Mouse (Mus musculus) heart, embryonic 12.5 days (tissue): ENCODE data around the gene Bmp2k. TPM values are rescaled to one million over a fixed set of nuclear protein-coding genes. Genes with fewer than 3 reads are reported as not detected.

Source experiments
- ATAC-seq: fragments of 200-750 bp; cut with Nextera tagmentation; 2 replicates; pipeline ENCODE4 v1.8.0; 2017; ENCODE audit warnings: moderate TSS enrichment, moderate library complexity; ENCODE audit not compliant: insufficient number of reproducible peaks, low FRiP score
- H3K27ac ChIP-seq: fragments of 300-500 bp; sonication (generic); 2 replicates; pipeline ENCODE4 v1.5.1; 2016; ENCODE audit warnings: mild to moderate bottlenecking, moderate library complexity; ENCODE audit not compliant: poor library complexity, severe bottlenecking
- H3K27me3 ChIP-seq: fragments of 300-500 bp; sonication (generic); replicated peaks from 2 replicates; pipeline ENCODE4 v1.6.1; 2016; ENCODE audit warnings: mild to moderate bottlenecking, moderate library complexity
- H3K36me3 ChIP-seq: fragments of 300-500 bp; sonication (generic); 2 replicates; pipeline ENCODE4 v1.6.1; 2016; ENCODE audit warnings: mild to moderate bottlenecking, moderate library complexity
- H3K4me1 ChIP-seq: fragments of 300-500 bp; sonication (generic); replicated peaks from 2 replicates; pipeline ENCODE4 v1.6.1; 2016; ENCODE audit warnings: mild to moderate bottlenecking
- H3K4me2 ChIP-seq: fragments of 300-500 bp; sonication (generic); 2 replicates; pipeline ENCODE4 v1.6.1; 2016; ENCODE audit warnings: mild to moderate bottlenecking, moderate library complexity
- H3K4me3 ChIP-seq: fragments of 300-500 bp; sonication (generic); 2 replicates; pipeline ENCODE4 v1.5.1; 2016; ENCODE audit warnings: mild to moderate bottlenecking
- H3K9ac ChIP-seq: fragments of 300-500 bp; sonication (generic); 2 replicates; pipeline ENCODE4 v1.6.1; 2016; ENCODE audit warnings: mild to moderate bottlenecking, moderate library complexity
- H3K9me3 ChIP-seq: fragments of 300-500 bp; sonication (generic); replicated peaks from 2 replicates; pipeline ENCODE4 v1.6.1; 2016; ENCODE audit warnings: mild to moderate bottlenecking, moderate library complexity
- WGBS: fragments of 180-500 bp; shearing (Covaris S2); methylation state at CpG from one replicate; pipeline ENCODE4 v1.1.7; 2016; 5-methylcytosine and 5-hydroxymethylcytosine counted together
- polyA plus RNA-seq: library from polyadenylated mRNA; unstranded; fragments of >200 nt; fragmentation: Nextera tagmentation; extraction: Ambion mirVana; gene quantifications from 2 replicates; pipeline ENCODE4 v1.2.1, GENCODE M21; 2016

Bmp2k gene
- polyA plus RNA-seq, 1 experiment from 2014 or later: 10.6 TPM

DNA sequence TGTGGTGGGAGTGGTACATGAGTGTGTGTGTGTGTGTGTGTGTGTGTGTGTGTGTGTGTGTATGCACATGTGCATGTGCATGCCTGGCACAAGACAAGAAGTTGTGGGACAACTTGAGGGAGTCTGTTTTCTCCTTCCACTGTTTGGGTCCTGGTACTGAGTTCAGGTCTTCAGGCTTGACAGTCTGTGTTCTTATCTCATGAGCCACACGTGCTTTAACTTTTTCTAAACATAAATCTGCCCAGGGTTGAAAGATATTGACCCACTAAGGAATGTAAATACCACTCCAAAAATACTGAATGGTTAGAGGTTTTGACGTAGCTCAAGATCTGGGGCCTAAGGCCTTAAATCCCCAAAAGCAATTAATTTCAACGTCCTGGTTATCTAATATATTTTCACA is 23.8 kb upstream of the Bmp2k start:
- Histone ChIP-seq H3K4me3 (no peak overlapping the region), H3K27ac (no peak overlapping the region), H3K4me2 (no peak overlapping the region), H3K27me3 (no peaks in the 10 kb centered on the region), H3K4me1 (peaks cover 7% of the 10 kb centered on the region; the same call in 1 of the 2 replicates), H3K9me3 (no peaks in the 10 kb centered on the region; the same call in 1 of the 2 replicates), H3K36me3 (no peaks in the 10 kb centered on the region), H3K9ac (no peak overlapping the region)
- ATAC-seq: no peak
- WGBS: 63% methylated on average over 3 of the region's 3 CpGs

DNA sequence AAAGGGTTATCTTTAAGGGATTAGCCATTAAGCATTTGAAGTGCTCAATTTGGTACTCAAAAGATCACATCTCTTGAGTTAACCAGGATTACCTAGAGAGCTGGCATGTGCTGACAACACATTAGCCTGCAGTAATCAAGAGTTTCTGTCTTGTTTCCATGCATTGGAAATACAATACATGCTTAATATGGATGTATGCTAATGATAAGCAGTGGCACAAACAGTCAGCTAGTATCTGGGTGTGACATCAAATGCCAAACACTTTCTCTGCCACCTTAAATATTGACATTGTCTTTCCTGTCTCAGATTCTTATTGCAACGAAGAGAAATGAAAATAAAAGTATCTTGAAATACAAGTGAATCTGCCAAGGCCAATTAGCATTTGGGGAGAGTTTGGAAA is 22.8 kb upstream of the Bmp2k start:
- no peak overlapping the region for H3K4me2 ChIP-seq
- peaks cover 7% of the 10 kb centered on the region; the same call in 1 of the 2 replicates for H3K4me1 ChIP-seq
- H3K9ac ChIP-seq: no peak overlapping the region
- H3K27me3 ChIP-seq: 0 out of 2 replicates have a peak, but pooled peaks cover 3% of the 10 kb centered on the region
- H3K9me3 ChIP-seq: no peaks in the 10 kb centered on the region; the same call in 1 of the 2 replicates
- no peak overlapping the region for H3K4me3 ChIP-seq
- H3K27ac ChIP-seq: no peak overlapping the region
- 51% methylated on average over 1 of the region's 1 CpGs for WGBS
- ATAC-seq: no peak
- H3K36me3 ChIP-seq: no peaks in the 10 kb centered on the region

DNA sequence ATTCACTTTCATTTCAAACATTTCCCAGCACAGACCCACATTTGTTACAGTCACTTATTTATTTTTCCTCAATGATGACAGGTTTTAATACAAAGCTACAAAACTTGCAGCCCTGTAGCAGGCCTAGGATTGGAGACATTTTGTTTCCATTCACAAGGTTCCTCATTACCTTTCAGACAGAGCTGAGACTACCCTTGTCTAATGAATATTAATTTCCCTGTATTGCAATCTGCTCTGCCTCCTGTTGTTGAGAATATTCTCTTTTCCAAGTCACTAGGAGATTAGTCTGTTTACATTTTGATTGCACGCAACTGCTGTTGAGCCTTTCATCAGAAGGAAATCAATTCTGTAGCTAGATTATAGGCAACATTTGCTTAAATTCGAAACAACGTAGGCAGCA is 22.4 kb upstream of the Bmp2k start:
- Histone ChIP-seq H3K27ac (no peak overlapping the region), H3K4me1 (peaks cover 5% of the 10 kb centered on the region; the same call in 1 of the 2 replicates), H3K36me3 (no peaks in the 10 kb centered on the region), H3K27me3 (0 out of 2 replicates have a peak, but pooled peaks cover 3% of the 10 kb centered on the region), H3K9ac (no peak overlapping the region), H3K4me3 (no peak overlapping the region), H3K9me3 (no peaks in the 10 kb centered on the region; the same call in 1 of the 2 replicates), H3K4me2 (no peak overlapping the region)
- no peak for ATAC-seq
- 85% methylated on average over 3 of the region's 3 CpGs for WGBS

DNA sequence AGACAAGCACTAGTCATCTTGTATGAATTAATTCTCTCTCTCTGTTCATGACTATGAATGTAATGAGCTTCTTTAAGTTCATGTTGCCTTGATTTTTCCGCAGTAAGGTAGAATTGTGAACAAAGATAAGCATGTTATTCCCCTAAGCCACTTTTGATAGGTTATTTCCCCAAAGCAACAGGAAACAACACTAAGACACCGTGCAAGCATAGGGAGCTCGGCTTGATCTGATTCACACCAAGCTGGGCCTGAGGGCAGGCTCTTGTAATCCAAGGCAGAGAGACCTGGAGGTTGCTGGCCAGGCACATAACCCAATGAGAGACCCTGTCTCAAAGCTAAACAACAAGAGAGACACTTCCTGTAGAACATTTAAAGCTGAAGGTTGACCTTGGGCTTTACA is 21.3 kb upstream of the Bmp2k start:
- Histone ChIP-seq H3K27ac (no peak overlapping the region), H3K4me3 (no peak overlapping the region), H3K4me2 (no peak overlapping the region), H3K36me3 (no peaks in the 10 kb centered on the region), H3K4me1 (peaks cover 5% of the 10 kb centered on the region; the same call in 1 of the 2 replicates), H3K9ac (no peak overlapping the region), H3K9me3 (no peaks in the 10 kb centered on the region; the same call in 1 of the 2 replicates), H3K27me3 (0 out of 2 replicates have a peak, but pooled peaks cover 3% of the 10 kb centered on the region)
- no peak for ATAC-seq
- WGBS: 78% methylated on average over 3 of the region's 3 CpGs

DNA sequence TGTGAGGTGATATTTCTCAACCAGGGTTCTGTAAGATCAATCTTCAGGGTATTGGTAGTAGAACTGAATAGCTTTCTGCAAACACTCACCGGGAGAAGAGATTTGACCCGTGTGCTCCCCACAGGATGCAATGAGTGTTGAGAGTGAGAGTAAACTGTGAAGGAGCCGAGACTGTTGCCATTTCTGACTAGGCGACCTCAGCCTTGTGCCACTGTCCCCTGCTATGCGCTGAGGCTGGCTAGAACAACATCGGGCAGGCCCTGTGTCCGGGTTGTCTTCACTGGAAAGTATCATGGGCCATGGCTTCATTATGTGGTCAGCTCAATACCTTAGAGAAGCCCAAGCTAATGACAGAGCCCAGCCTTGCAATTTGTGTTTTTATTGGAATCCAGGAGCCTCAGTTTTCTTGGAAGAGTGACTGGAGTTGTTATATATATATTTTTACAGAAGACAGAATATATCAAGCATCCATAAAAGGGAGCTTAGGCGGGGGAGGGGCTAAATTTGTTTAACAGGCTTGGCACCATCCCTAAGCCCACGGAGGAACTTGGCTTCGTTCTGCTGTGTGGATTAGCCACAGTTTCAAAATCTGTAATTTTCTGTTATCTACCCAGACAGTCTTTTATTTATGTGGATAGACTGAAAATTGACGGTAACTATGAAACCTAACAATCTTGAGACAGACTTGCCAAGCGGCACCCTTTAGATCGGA is 18.0 kb upstream of the Bmp2k start:
- H3K36me3 ChIP-seq: no peaks in the 10 kb centered on the region
- 25% methylated on average over 13 of the region's 13 CpGs for WGBS
- 0 out of 2 replicates have a peak, but pooled peaks cover 3% of the 10 kb centered on the region for H3K27me3 ChIP-seq
- no peak overlapping the region for H3K4me3 ChIP-seq
- H3K4me2 ChIP-seq: peak overlapping the region; percentile 12; the same call in 1 of the 2 replicates
- H3K4me1 ChIP-seq: peaks cover 14% of the 10 kb centered on the region; the same call in 1 of the 2 replicates
- no peak overlapping the region for H3K9ac ChIP-seq
- H3K27ac ChIP-seq: no peak overlapping the region
- ATAC-seq: no peak
- no peaks in the 10 kb centered on the region; the same call in 1 of the 2 replicates for H3K9me3 ChIP-seq

DNA sequence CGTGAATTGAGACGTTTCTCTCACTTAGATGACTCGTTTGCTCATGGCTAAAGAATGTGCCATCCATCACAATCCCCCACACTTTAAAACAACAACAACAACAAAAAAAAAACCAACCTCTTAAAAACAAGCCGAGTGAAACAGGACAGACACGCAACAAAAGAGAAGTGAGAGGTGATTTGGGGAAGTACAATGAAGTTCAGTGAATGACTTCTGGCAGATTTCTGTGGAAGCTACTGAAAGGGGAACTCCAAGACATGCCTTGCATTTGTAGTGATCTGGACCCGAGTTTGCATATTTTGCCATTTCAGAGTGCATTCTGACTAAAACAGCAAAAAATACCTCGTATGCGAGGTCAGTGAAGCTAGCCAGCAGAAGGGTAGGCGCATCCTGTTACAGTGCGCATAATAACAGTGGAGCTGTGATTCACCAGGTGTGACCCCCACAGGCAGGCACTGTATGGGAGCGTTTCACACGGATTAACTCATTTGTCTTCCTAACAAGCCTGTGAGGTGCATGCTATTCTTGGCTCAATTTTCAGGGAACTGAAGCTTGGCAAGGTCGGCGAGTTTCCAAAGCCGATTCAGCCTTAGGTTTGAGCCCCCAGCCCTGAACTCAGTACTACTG is 17.4 kb upstream of the Bmp2k start:
- Histone ChIP-seq H3K9ac (no peak overlapping the region), H3K4me3 (no peak overlapping the region), H3K36me3 (no peaks in the 10 kb centered on the region), H3K4me2 (peak overlapping the region; percentile 12; the same call in 1 of the 2 replicates), H3K9me3 (no peaks in the 10 kb centered on the region; the same call in 1 of the 2 replicates), H3K4me1 (peaks cover 14% of the 10 kb centered on the region; the same call in 1 of the 2 replicates), H3K27me3 (0 out of 2 replicates have a peak, but pooled peaks cover 3% of the 10 kb centered on the region), H3K27ac (no peak overlapping the region)
- WGBS: 22% methylated on average over 15 of the region's 15 CpGs
- ATAC-seq: no peak

DNA sequence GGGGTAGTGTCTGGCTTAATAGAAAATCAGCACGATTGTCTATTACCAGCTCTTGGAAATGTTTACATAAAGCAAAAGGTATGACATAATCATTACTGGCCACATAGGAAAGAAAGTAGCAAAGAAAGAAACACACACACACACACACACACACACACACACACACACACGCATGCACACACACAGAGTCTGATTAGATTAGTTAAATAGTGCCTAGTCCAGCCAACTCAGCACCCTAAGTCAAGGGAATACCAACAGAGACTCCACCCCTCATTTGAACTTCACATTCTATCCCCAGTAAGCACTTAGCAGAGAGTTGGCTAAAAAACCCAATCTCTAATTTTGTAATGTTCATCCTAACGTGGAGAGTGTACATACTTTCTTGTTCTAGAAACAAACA is 15.5 kb upstream of the Bmp2k start:
- H3K27me3 ChIP-seq: 0 out of 2 replicates have a peak, but pooled peaks cover 3% of the 10 kb centered on the region
- H3K4me1 ChIP-seq: peaks cover 14% of the 10 kb centered on the region; the same call in 1 of the 2 replicates
- H3K9me3 ChIP-seq: no peaks in the 10 kb centered on the region
- H3K4me3 ChIP-seq: no peak overlapping the region
- WGBS: 70% methylated on average over 3 of the region's 3 CpGs
- ATAC-seq: no peak
- no peak overlapping the region for H3K4me2 ChIP-seq
- no peak overlapping the region for H3K27ac ChIP-seq
- no peak overlapping the region for H3K9ac ChIP-seq
- H3K36me3 ChIP-seq: no peaks in the 10 kb centered on the region

DNA sequence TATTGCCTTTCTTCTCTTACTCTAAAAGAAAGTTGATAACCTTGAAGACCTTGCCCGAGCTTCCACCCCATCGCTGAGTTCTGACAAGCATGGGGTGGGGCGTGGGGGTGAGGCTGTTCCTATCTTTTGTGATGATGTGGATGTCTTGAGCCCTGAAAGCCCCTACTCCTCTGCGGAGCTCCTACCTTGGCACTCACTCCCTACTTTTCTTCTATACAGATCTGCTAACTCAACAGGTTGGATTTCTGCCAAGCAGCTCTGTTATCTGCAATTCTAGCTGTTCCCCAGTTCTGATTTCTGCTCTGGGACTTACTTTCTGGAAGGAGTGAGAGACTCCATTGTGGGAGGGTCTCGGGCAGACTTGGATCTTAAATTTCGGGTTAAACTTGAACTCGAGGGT is 14.3 kb upstream of the Bmp2k start:
- WGBS: 40% methylated on average over 7 of the region's 7 CpGs
- Histone ChIP-seq H3K27me3 (peaks cover 7% of the 10 kb centered on the region; the same call in 1 of the 2 replicates), H3K36me3 (no peaks in the 10 kb centered on the region), H3K27ac (no peak overlapping the region), H3K4me2 (no peak overlapping the region; the same call in 1 of the 2 replicates), H3K9me3 (no peaks in the 10 kb centered on the region), H3K4me1 (peaks cover 14% of the 10 kb centered on the region; the same call in 1 of the 2 replicates), H3K9ac (no peak overlapping the region), H3K4me3 (no peak overlapping the region)
- ATAC-seq: peak; percentile 51; the same call in 1 of the 2 replicates

DNA sequence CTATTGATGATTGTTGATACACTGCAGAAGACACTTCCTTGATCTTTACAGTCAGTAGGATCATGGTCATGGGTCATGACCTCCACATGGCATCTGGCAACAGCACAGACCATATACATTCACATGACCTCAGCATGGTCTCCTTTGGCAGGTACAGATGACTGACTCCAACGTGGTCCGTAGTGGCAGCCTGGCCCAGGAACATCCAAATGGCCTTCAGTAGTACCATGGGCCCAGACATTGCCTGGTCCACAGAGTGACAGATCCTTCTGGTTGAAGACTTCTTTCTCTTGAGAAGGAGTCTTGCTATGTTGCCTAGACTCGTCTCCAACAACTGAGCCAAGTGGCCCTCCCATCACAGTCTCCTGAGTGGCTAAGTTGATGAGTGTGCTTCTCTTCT is 10.6 kb upstream of the Bmp2k start:
- Histone ChIP-seq H3K27ac (no peak overlapping the region), H3K27me3 (peaks cover 17% of the 10 kb centered on the region; the same call in 1 of the 2 replicates), H3K9me3 (no peaks in the 10 kb centered on the region), H3K4me2 (no peak overlapping the region), H3K4me3 (no peak overlapping the region), H3K36me3 (no peaks in the 10 kb centered on the region), H3K4me1 (peaks cover 12% of the 10 kb centered on the region; the same call in 1 of the 2 replicates), H3K9ac (no peak overlapping the region)
- no peak for ATAC-seq
- 89% methylated on average over 3 of the region's 3 CpGs for WGBS

DNA sequence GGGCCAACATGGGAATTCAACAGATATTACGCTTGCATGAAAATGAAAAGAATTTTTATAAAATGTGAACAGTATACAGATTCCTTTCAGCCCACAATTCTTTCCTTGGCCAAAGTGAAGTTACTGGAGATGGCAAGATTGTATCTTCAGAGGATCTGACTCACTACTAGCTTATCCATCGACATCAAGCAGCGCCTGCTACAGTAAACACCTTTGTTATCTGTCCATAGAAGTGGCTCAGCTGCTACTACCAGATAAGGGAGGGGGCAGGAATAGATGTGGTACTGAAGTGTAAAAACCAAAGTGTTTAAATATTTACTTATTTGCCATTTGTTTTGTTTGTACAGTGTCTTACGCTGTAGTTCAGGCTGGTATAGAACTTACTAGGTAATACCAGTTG is 8.6 kb upstream of the Bmp2k start:
- ATAC-seq: peak; percentile 85
- no peak overlapping the region for H3K27ac ChIP-seq

DNA sequence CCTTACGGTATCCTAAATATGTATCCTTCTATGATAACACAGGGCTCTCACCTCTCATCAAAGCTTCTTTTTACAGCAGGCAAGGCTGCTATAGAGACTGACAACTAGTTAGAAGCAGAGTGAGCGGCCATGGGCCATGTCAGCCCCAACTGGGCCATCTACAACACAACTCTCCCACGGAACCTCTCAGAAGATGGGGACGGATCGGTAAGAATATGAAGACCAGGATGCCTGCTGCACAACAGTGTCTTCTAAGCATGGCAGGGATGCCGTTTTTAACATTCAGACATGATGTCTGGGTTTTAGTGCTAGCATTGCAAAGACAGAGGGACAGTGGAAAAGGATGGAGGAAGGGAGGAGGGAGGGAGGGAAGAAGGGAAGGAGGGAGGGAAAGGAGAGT is 6.3 kb upstream of the Bmp2k start:
- 89% methylated on average over 6 of the region's 6 CpGs for WGBS
- peaks cover 7% of the 10 kb centered on the region; the same call in 1 of the 2 replicates for H3K4me1 ChIP-seq

More for the DNA sequence above, 8.6 kb upstream of the Bmp2k start:
- WGBS: 50% methylated on average over 4 of the region's 4 CpGs
- Histone ChIP-seq H3K9ac (no peak overlapping the region), H3K27me3 (peaks cover 17% of the 10 kb centered on the region; the same call in 1 of the 2 replicates), H3K4me2 (no peak overlapping the region), H3K9me3 (no peaks in the 10 kb centered on the region), H3K4me3 (no peak overlapping the region), H3K36me3 (no peaks in the 10 kb centered on the region), H3K4me1 (peaks cover 6% of the 10 kb centered on the region; the same call in 1 of the 2 replicates)

More for the DNA sequence above, 6.3 kb upstream of the Bmp2k start:
- peaks cover 17% of the 10 kb centered on the region; the same call in 1 of the 2 replicates for H3K27me3 ChIP-seq
- H3K9ac ChIP-seq: no peak overlapping the region
- no peak for ATAC-seq
- H3K9me3 ChIP-seq: no peaks in the 10 kb centered on the region
- H3K36me3 ChIP-seq: no peaks in the 10 kb centered on the region
- H3K4me2 ChIP-seq: no peak overlapping the region
- no peak overlapping the region for H3K4me3 ChIP-seq
- no peak overlapping the region for H3K27ac ChIP-seq
